Mouse (Mus musculus) heart, embryonic 15.5 days (tissue): ENCODE results near the gene Suv39h1. TPM values are rescaled to one million over a fixed set of nuclear protein-coding genes. Genes with fewer than 3 reads are reported as not detected.
"Not testable (repeated sequence)": the region's sequence is repeated elsewhere in the genome, so short reads cannot be mapped to it uniquely, and the experiment has no call there.

Experiments
- ATAC-seq: fragments of 200-750 bp; cut with Nextera tagmentation; replicated peaks from 2 replicates; pipeline ENCODE4 v1.8.0; 2017; ENCODE audit warnings: low read depth, moderate TSS enrichment; ENCODE audit not compliant: insufficient number of reproducible peaks, insufficient read depth, low FRiP score
- H3K27ac ChIP-seq: fragments of 300-500 bp; sonication (generic); 2 replicates; pipeline ENCODE4 v1.5.1; 2015; ENCODE audit warnings: mild to moderate bottlenecking, inconsistent platforms
- H3K27me3 ChIP-seq: fragments of 300-500 bp; sonication (generic); 2 replicates; pipeline ENCODE4 v1.6.1; 2015; ENCODE audit warnings: inconsistent platforms
- H3K36me3 ChIP-seq: fragments of 300-500 bp; sonication (generic); 2 replicates; pipeline ENCODE4 v1.6.1; 2015; ENCODE audit warnings: mild to moderate bottlenecking, inconsistent platforms
- H3K4me1 ChIP-seq: fragments of 300-500 bp; sonication (generic); replicated peaks from 2 replicates; pipeline ENCODE4 v1.6.1; 2015; ENCODE audit warnings: inconsistent platforms
- H3K4me2 ChIP-seq: fragments of 300-500 bp; sonication (generic); 2 replicates; pipeline ENCODE4 v1.6.1; 2015; ENCODE audit warnings: inconsistent platforms, mild to moderate bottlenecking, moderate library complexity
- H3K4me3 ChIP-seq: fragments of 300-500 bp; sonication (generic); 2 replicates; pipeline ENCODE4 v1.5.1; 2015; ENCODE audit warnings: mild to moderate bottlenecking, inconsistent platforms
- H3K9ac ChIP-seq: fragments of 300-500 bp; sonication (generic); 2 replicates; pipeline ENCODE4 v1.6.1; 2015; ENCODE audit warnings: mild to moderate bottlenecking, inconsistent platforms
- H3K9me3 ChIP-seq: fragments of 300-500 bp; sonication (generic); replicated peaks from 2 replicates; pipeline ENCODE4 v1.6.1; 2016; ENCODE audit warnings: inconsistent platforms
- WGBS: fragments of 180-500 bp; shearing (Covaris S2); methylation state at CpG from one replicate; pipeline ENCODE4 v1.1.7; 2015; ENCODE audit warnings: mixed read lengths; 5-methylcytosine and 5-hydroxymethylcytosine counted together
- polyA plus RNA-seq: library from polyadenylated mRNA; unstranded; fragments of >200 nt; fragmentation: Nextera tagmentation; extraction: Ambion mirVana; gene quantifications from 2 replicates; pipeline ENCODE4 v1.2.1, GENCODE M21; 2015

The Suv39h1 gene
- polyA plus RNA-seq, 1 experiment from 2014 or later = 25.0 TPM

GRCm38 (mm10) chrX:8024795-8025194 is 49.8 kb downstream of the Suv39h1 start:
- WGBS = 57% methylated on average over 2 of the region's 2 CpGs

GRCm38 (mm10) chrX:8020111-8020778 is 54.3 kb downstream of the Suv39h1 start:
- no peak overlapping the region for H3K4me3 ChIP-seq
- H3K27me3 ChIP-seq = no peaks in the 10 kb centered on the region
- H3K9me3 ChIP-seq = no peaks in the 10 kb centered on the region
- no peak overlapping the region for H3K27ac ChIP-seq
- H3K9ac ChIP-seq = no peak overlapping the region
- no peaks in the 10 kb centered on the region for H3K36me3 ChIP-seq
- no peak for ATAC-seq
- WGBS = 85% methylated on average over 2 of the region's 2 CpGs
- no peak overlapping the region for H3K4me2 ChIP-seq
- H3K4me1 ChIP-seq = no peaks in the 10 kb centered on the region

More at GRCm38 (mm10) chrX:8024795-8025194, 49.8 kb downstream of the Suv39h1 start:
- Histone ChIP-seq H3K9ac (no peak overlapping the region), H3K27ac (no peak overlapping the region), H3K27me3 (no peaks in the 10 kb centered on the region), H3K4me1 (no peaks in the 10 kb centered on the region), H3K9me3 (no peaks in the 10 kb centered on the region), H3K4me2 (no peak overlapping the region), H3K36me3 (no peaks in the 10 kb centered on the region), H3K4me3 (no peak overlapping the region)
- ATAC-seq = no peak

- Histone ChIP-seq H3K9me3 (no peaks in the 10 kb centered on the region), H3K4me1 (no peaks in the 10 kb centered on the region), H3K4me2 (no peak within 1 kb of the TSS), H3K27ac (no peak within 1 kb of the TSS), H3K36me3 (no peaks in the 10 kb centered on the region), H3K4me3 (no peak within 1 kb of the TSS), H3K27me3 (no peaks in the 10 kb centered on the region), H3K9ac (no peak within 1 kb of the TSS)
- ATAC-seq = no peak
- 55% methylated on average over 2 of the region's 2 CpGs for WGBS
Measured at GRCm38 (mm10) chrX:8018286-8018685, 56.3 kb downstream of the Suv39h1 start, which contains the start of gene Glod5. Gene Glod5, minus strand, starts transcription at chrX:8018492.

GRCm38 (mm10) chrX:8017142-8017541 is 57.4 kb downstream of the Suv39h1 start:
- Histone ChIP-seq H3K4me3 (no peak overlapping the region), H3K4me1 (no peaks in the 10 kb centered on the region), H3K9ac (no peak overlapping the region), H3K4me2 (no peak overlapping the region), H3K27ac (no peak overlapping the region), H3K9me3 (no peaks in the 10 kb centered on the region), H3K36me3 (no peaks in the 10 kb centered on the region), H3K27me3 (no peaks in the 10 kb centered on the region)
- WGBS = 6% methylated on average over 5 of the region's 5 CpGs
- no peak for ATAC-seq

- not testable (repeated sequence) for H3K4me3 ChIP-seq, H3K9ac ChIP-seq, H3K4me1 ChIP-seq, H3K36me3 ChIP-seq, H3K4me2 ChIP-seq, H3K9me3 ChIP-seq, H3K27me3 ChIP-seq, ATAC-seq, H3K27ac ChIP-seq
- 18% methylated on average over 7 of the region's 7 CpGs for WGBS
Measured at GRCm38 (mm10) chrX:8015675-8016074, 58.9 kb downstream of the Suv39h1 start.

GRCm38 (mm10) chrX:8013569-8014314 is 60.8 kb downstream of the Suv39h1 start:
- H3K9ac ChIP-seq = no peak overlapping the region
- no peaks in the 10 kb centered on the region for H3K9me3 ChIP-seq
- H3K4me3 ChIP-seq = no peak overlapping the region
- ATAC-seq = no peak
- 43% methylated on average over 7 of the region's 8 CpGs for WGBS
- no peaks in the 10 kb centered on the region for H3K27me3 ChIP-seq
- H3K4me1 ChIP-seq = no peaks in the 10 kb centered on the region
- no peak overlapping the region for H3K4me2 ChIP-seq
- H3K36me3 ChIP-seq = no peaks in the 10 kb centered on the region
- no peak overlapping the region for H3K27ac ChIP-seq

- H3K9ac ChIP-seq = no peak overlapping the region
- no peaks in the 10 kb centered on the region for H3K9me3 ChIP-seq
- 11% methylated on average over 2 of the region's 2 CpGs for WGBS
- H3K27ac ChIP-seq = no peak overlapping the region
- ATAC-seq = no peak
- H3K4me2 ChIP-seq = no peak overlapping the region
- no peak overlapping the region for H3K4me3 ChIP-seq
- no peaks in the 10 kb centered on the region for H3K4me1 ChIP-seq
- H3K27me3 ChIP-seq = no peaks in the 10 kb centered on the region
- H3K36me3 ChIP-seq = no peaks in the 10 kb centered on the region
Measured at GRCm38 (mm10) chrX:8013157-8013556, 61.4 kb downstream of the Suv39h1 start.

Other genes with a start within 250 kb of the Suv39h1 start
- 24.7 and 31.7 TPM in 2 replicates for gene Otud5, start 233.4 kb downstream of the Suv39h1 start, polyA plus RNA-seq
- gene Pim2, start 196.5 kb downstream of the Suv39h1 start, polyA plus RNA-seq = 4.5 and 6.3 TPM in 2 replicates
- gene Slc35a2, start 190.7 kb downstream of the Suv39h1 start, polyA plus RNA-seq = 22.3 and 32.0 TPM in 2 replicates
- gene Pqbp1, start 175.5 kb downstream of the Suv39h1 start, polyA plus RNA-seq = 72.8 and 77.9 TPM in 2 replicates
- 102 and 124 TPM in 2 replicates for gene Timm17b, start 175.4 kb downstream of the Suv39h1 start, polyA plus RNA-seq
- not detected in 2 replicates for gene Gm10491, start 166.9 kb downstream of the Suv39h1 start, polyA plus RNA-seq
- gene Gm10490, start 165.2 kb downstream of the Suv39h1 start, polyA plus RNA-seq = not detected in 2 replicates
- 0.39 and 3.3 TPM in 2 replicates for gene Pcsk1n, start 154.9 kb downstream of the Suv39h1 start, polyA plus RNA-seq
- not detected in 2 replicates for gene Eras, start 146.2 kb downstream of the Suv39h1 start, polyA plus RNA-seq
- 21.4 and 28.6 TPM in 2 replicates for gene Hdac6, start 126.9 kb downstream of the Suv39h1 start, polyA plus RNA-seq
- gene Gata1, start 96.7 kb downstream of the Suv39h1 start, polyA plus RNA-seq = 0.57 and 2.4 TPM in 2 replicates
- 0.19 and 0.66 TPM in 2 replicates for gene Glod5, start 56.3 kb downstream of the Suv39h1 start, polyA plus RNA-seq
- gene Was, start 15.7 kb upstream of the Suv39h1 start, polyA plus RNA-seq = 0.39 and 1.1 TPM in 2 replicates
- 22.3 and 25.2 TPM in 2 replicates for gene Wdr13, start 58.1 kb upstream of the Suv39h1 start, polyA plus RNA-seq
- gene Rbm3, start 71.1 kb upstream of the Suv39h1 start, polyA plus RNA-seq = 288 and 296 TPM in 2 replicates
- 10.1 and 12.2 TPM in 2 replicates for gene Tbc1d25, start 101.4 kb upstream of the Suv39h1 start, polyA plus RNA-seq
- 27.9 and 30.8 TPM in 2 replicates for gene Ebp, start 118.8 kb upstream of the Suv39h1 start, polyA plus RNA-seq
- gene Porcn, start 131.8 kb upstream of the Suv39h1 start, polyA plus RNA-seq = 2.6 and 4.7 TPM in 2 replicates
- 20.8 and 29.6 TPM in 2 replicates for gene Ftsj1, start 177.6 kb upstream of the Suv39h1 start, polyA plus RNA-seq
- 16.3 and 20.3 TPM in 2 replicates for gene Slc38a5, start 196.4 kb upstream of the Suv39h1 start, polyA plus RNA-seq